Mouse (Mus musculus) embryonic fibroblast, embryonic 13.5 days (primary cell): Measurements from ENCODE around the gene Atp8b2.

ENCODE experiments used
- CTCF ChIP-seq: IDR thresholded peaks from 2 replicates; pipeline ENCODE4 v1.5.1; 2011; ENCODE audit warnings: mild to moderate bottlenecking, control low read depth, low read length, moderate library complexity, borderline replicate concordance; ENCODE audit not compliant: insufficient read depth
- POLR2A ChIP-seq: IDR thresholded peaks from 2 replicates; pipeline ENCODE4 v1.6.1; 2011; ENCODE audit warnings: low read depth, mild to moderate bottlenecking, control low read depth, low read length, moderate library complexity

DNA sequence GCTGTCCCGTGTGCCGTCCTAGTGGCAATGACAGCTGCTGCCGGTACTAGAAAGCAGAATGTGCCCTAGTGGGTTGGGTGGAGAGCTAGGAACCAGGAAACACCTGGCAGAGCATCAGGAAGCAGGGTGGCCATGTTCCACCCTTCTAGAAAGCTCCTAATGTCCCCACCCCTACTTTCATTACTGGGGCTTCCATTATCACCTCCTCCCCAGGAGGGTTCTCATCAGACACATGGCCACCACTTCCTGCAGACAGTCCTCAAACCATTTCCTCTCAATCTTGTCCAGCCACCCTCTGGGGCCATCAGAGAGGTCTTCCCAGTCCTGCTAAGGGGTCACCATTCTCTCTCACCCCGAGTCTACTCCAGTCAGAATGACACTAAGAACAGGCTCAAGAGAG, 1.9 kb downstream of the Atp8b2 start:
- TF ChIP-seq POLR2A (no peak), CTCF (no peak)
